Mouse (Mus musculus): ENCODE results near the gene Nat8f4.
"Not testable (repeated sequence)": the region's sequence is repeated elsewhere in the genome, so short reads cannot be mapped to it uniquely, and the experiment has no call there.

GRCm38 (mm10) chr6:85918341-85918740, 13.7 kb upstream of the Nat8f4 start:
- TF ChIP-seq EP300 (optimal IDR thresholded peaks at IDR 0.05); CTCF (IDR thresholded peaks at IDR 0.05; ENCODE audit: low read depth): not testable (repeated sequence)

Data from stomach, postnatal 0 days (tissue).